Mouse (Mus musculus) MEL (cell line): ENCODE measurements at regions not wholly inside any gene's neighbourhood (a gene's known extent, or its start where the extent isn't known, plus 50 kb on each side); places are given as distances from the start of the nearest gene placed in this dataset.

Experiments used
- DNase-seq: peaks from one replicate; pipeline ENCODE4 v3.0.0; 2011; ENCODE audit warnings: low read depth, low spot score
- H3K27ac ChIP-seq: 2 replicates; pipeline ENCODE4 v1.5.1; 2012; ENCODE audit warnings: low read depth, mild to moderate bottlenecking, control low read depth, low read length, moderate library complexity; ENCODE audit not compliant: control insufficient read depth
- H3K27me3 ChIP-seq, 2 experiments: fragments of 150-350 bp in 1 of 2; sonication (generic) in 1 of 2; 2 replicates each; pipeline ENCODE4 v1.6.1; 2012; ENCODE audit warnings: low read length in 2 of 2, mild to moderate bottlenecking in 2 of 2, improper control_type of control experiment in 1 of 2, moderate library complexity in 1 of 2; ENCODE audit not compliant: insufficient read depth in 2 of 2, control insufficient read depth in 1 of 2
- H3K36me3 ChIP-seq, 2 experiments: 2 replicates each; pipeline ENCODE4 v1.6.1; 2012 to 2014; ENCODE audit warnings: low read length in 2 of 2, improper control_type of control experiment in 1 of 2, inconsistent platforms in 1 of 2, mild to moderate bottlenecking in 1 of 2; ENCODE audit not compliant: insufficient read depth in 2 of 2, control insufficient read depth in 1 of 2
- H3K4me1 ChIP-seq, 2 experiments: fragments of 150-350 bp in 1 of 2; sonication (generic) in 1 of 2; 2 replicates each; pipeline ENCODE4 v1.6.1; 2012; ENCODE audit warnings: low read length in 2 of 2, improper control_type of control experiment in 1 of 2, mild to moderate bottlenecking in 1 of 2; ENCODE audit not compliant: insufficient read depth in 2 of 2, control insufficient read depth in 1 of 2
- H3K4me3 ChIP-seq, 2 experiments: fragments of 150-350 bp in 1 of 2; sonication (generic) in 1 of 2; 2 replicates each; pipeline ENCODE4 v1.5.1; 2012; ENCODE audit warnings: low read depth in 2 of 2, low read length in 2 of 2, mild to moderate bottlenecking in 2 of 2, moderate library complexity in 2 of 2, control low read depth in 1 of 2, improper control_type of control experiment in 1 of 2; ENCODE audit not compliant: control insufficient read depth in 1 of 2, insufficient read depth in 1 of 2
- H3K79me2 ChIP-seq: 2 replicates; pipeline ENCODE4 v1.6.1; 2012; ENCODE audit warnings: mild to moderate bottlenecking, low read length, moderate library complexity; ENCODE audit not compliant: control insufficient read depth, poor library complexity, insufficient read depth
- H3K9ac ChIP-seq: 2 replicates; pipeline ENCODE4 v1.6.1; 2012; ENCODE audit warnings: low read depth, mild to moderate bottlenecking, control low read depth, low read length, moderate library complexity; ENCODE audit not compliant: control insufficient read depth, poor library complexity, severe bottlenecking
- H3K9me3 ChIP-seq: fragments of 150-350 bp; sonication (generic); replicated peaks from 2 replicates; pipeline ENCODE4 v1.6.1; 2012; ENCODE audit warnings: mild to moderate bottlenecking, low read length, improper control_type of control experiment, moderate library complexity; ENCODE audit not compliant: insufficient read depth
- BHLHE40 ChIP-seq: IDR thresholded peaks from 2 replicates; pipeline ENCODE4 v1.6.1; 2012; ENCODE audit warnings: low read depth, mild to moderate bottlenecking, inconsistent platforms, low read length, improper control_type of control experiment, borderline replicate concordance
- ELF1 ChIP-seq: IDR thresholded peaks from 2 replicates; pipeline ENCODE4 v1.6.1; 2014; ENCODE audit warnings: low read depth, mild to moderate bottlenecking, inconsistent platforms, low read length, improper control_type of control experiment, moderate library complexity
- GABPA ChIP-seq: IDR thresholded peaks from 2 replicates; pipeline ENCODE4 v1.6.1; 2012; ENCODE audit warnings: low read depth, mild to moderate bottlenecking, inconsistent platforms, low read length, improper control_type of control experiment, moderate library complexity
- HCFC1 ChIP-seq: IDR thresholded peaks from 2 replicates; pipeline ENCODE4 v1.6.1; 2012; ENCODE audit warnings: low read depth, mild to moderate bottlenecking, inconsistent platforms, low read length, improper control_type of control experiment, moderate library complexity
- KAT2A ChIP-seq: conservative IDR thresholded peaks from 2 replicates; pipeline ENCODE4 v1.6.1; 2012; ENCODE audit warnings: low read depth, low read length, improper control_type of control experiment, inconsistent platforms
- MAFK ChIP-seq: IDR thresholded peaks from 2 replicates; pipeline ENCODE4 v1.6.1; 2011; ENCODE audit warnings: low read depth, mild to moderate bottlenecking, low read length, improper control_type of control experiment, borderline replicate concordance
- MAZ ChIP-seq: IDR thresholded peaks from 2 replicates; pipeline ENCODE4 v1.6.1; 2012; ENCODE audit warnings: low read depth, mild to moderate bottlenecking, inconsistent platforms, low read length, improper control_type of control experiment
- MEF2A ChIP-seq: IDR thresholded peaks from 2 replicates; pipeline ENCODE4 v1.6.1; 2014; ENCODE audit warnings: low read depth, mild to moderate bottlenecking, inconsistent platforms, low read length, improper control_type of control experiment; ENCODE audit not compliant: poor library complexity, insufficient replicate concordance, severe bottlenecking; ENCODE audit errors: extremely low read depth
- NELFE ChIP-seq: IDR thresholded peaks from 2 replicates; pipeline ENCODE4 v1.6.1; 2011; ENCODE audit warnings: low read depth, low read length, improper control_type of control experiment
- POLR2A ChIP-seq, 2 experiments: IDR thresholded peaks; 2 replicates each; pipeline ENCODE4 v1.6.1; 2011 to 2012; ENCODE audit warnings: low read length in 2 of 2, mild to moderate bottlenecking in 2 of 2, control low read depth in 1 of 2, improper control_type of control experiment in 1 of 2, low read depth in 1 of 2, moderate library complexity in 1 of 2; ENCODE audit not compliant: control insufficient read depth in 1 of 2, insufficient read depth in 1 of 2, poor library complexity in 1 of 2
- RAD21 ChIP-seq: IDR thresholded peaks from 2 replicates; pipeline ENCODE4 v1.6.1; 2011; ENCODE audit warnings: mild to moderate bottlenecking, low read depth, low read length, improper control_type of control experiment
- SMC3 ChIP-seq: IDR thresholded peaks from 2 replicates; pipeline ENCODE4 v1.6.1; 2011; ENCODE audit warnings: low read depth, low read length, improper control_type of control experiment
- TBP ChIP-seq: IDR thresholded peaks from 2 replicates; pipeline ENCODE4 v1.8.0; 2011; ENCODE audit warnings: low read depth, low read length, improper control_type of control experiment
- TCF12 ChIP-seq: IDR thresholded peaks from 2 replicates; pipeline ENCODE4 v1.6.1; 2014; ENCODE audit warnings: low read depth, mild to moderate bottlenecking, inconsistent platforms, low read length, improper control_type of control experiment, moderate library complexity
- USF1 ChIP-seq: IDR thresholded peaks from 2 replicates; pipeline ENCODE4 v1.6.1; 2014; ENCODE audit warnings: low read depth, mild to moderate bottlenecking, inconsistent platforms, low read length, improper control_type of control experiment, moderate library complexity
- USF2 ChIP-seq, 2 experiments: IDR thresholded peaks; 2 replicates each; pipeline ENCODE4 v1.6.1; 2011 to 2012; ENCODE audit warnings: improper control_type of control experiment in 2 of 2, low read length in 2 of 2, borderline replicate concordance in 1 of 2, inconsistent platforms in 1 of 2, low read depth in 1 of 2, mild to moderate bottlenecking in 1 of 2; ENCODE audit not compliant: insufficient read depth in 1 of 2
- ZC3H11A ChIP-seq: IDR thresholded peaks from 2 replicates; pipeline ENCODE4 v1.6.1; 2012; ENCODE audit warnings: low read depth, mild to moderate bottlenecking, inconsistent platforms, low read length, improper control_type of control experiment

DNA sequence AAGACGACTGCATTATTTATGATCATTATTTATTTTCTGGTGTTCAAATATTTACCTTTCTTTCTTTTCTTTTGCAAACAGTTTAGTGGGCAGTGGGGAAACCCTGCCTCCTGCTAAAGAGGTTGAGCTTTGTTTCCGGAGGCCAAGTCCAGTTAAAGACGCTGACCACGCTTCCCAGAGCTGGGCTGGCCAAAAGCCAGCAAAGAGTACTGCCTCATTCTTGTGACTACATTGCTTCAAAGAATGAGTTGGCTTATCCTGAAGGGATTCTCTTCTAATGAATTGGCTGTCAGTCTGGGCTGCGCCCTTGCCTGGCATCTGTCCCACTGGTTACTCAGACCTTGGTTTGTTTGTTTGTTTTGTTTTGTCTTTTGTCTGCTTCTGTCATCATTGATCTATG, 207.2 kb downstream of the Cd83 start:
- Histone ChIP-seq H3K4me3 (no peak overlapping the region), H3K9me3 (no peaks in the 10 kb centered on the region), H3K36me3 (no peaks in the 10 kb centered on the region), H3K27me3 (no peaks in the 10 kb centered on the region), H3K79me2 (no peaks in the 10 kb centered on the region), H3K4me1 (no peaks in the 10 kb centered on the region), H3K9ac (no peak overlapping the region), H3K27ac (no peak overlapping the region)
- DNase-seq, result no peak
- TF ChIP-seq HCFC1 (no peak), KAT2A (no peak), RAD21 (no peak)

DNA sequence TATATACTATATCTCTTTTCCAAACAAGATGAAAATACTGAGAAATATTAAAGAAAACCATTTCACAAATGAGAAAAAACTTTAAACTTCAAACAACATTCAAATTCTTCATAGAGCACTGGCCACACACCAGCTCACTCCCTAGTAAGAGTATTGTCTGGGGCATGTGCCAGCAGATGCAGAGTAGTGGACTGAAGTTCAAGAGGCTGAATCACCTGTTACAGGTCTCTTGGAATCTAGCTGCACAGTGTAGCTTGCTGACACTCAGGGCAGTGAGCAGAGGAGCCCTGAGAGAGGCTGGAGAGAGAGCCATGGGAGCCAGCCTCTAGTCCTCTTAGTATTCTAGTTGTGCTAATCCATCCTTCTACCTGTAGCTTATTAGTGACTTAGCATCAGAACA, 208.4 kb downstream of the Cd83 start:
- Histone ChIP-seq H3K27ac (no peak overlapping the region), H3K4me1 (no peaks in the 10 kb centered on the region), H3K36me3 (no peaks in the 10 kb centered on the region), H3K27me3 (no peaks in the 10 kb centered on the region), H3K9ac (no peak overlapping the region), H3K9me3 (no peaks in the 10 kb centered on the region), H3K79me2 (no peaks in the 10 kb centered on the region), H3K4me3 (no peak overlapping the region)
- no peak for DNase-seq
- no peak for TF ChIP-seq POLR2A (IDR thresholded peaks at IDR 0.05; ENCODE audit: control insufficient read depth in 1 of 2, insufficient read depth in 1 of 2, low read depth in 1 of 2, low read length in 2 of 2, poor library complexity in 1 of 2)
- no peak for TF ChIP-seq TBP
- no peak for TF ChIP-seq MAZ
- TF ChIP-seq GABPA, result no peak
- no peak for TF ChIP-seq SMC3
- no peak for TF ChIP-seq NELFE

DNA sequence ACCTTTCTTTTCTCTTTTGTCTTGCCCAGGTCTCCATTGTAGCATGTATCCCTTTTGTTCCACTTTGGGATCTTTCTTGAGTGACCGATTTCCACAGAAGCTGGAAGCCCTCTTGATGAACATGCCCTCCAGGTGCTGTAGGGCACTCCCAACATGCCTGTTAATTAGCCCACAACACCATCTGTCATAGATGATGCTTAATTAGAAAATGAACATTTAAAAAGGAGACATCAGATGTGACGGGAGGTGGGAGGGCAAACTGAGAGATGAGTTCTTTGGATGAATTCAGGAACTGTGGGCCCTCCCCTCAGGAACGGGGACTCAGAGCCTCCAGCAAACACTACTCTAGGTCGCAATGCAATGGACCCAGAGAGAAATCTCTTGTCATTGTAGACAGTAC, 209.8 kb downstream of the Cd83 start:
- Histone ChIP-seq H3K9ac (no peak overlapping the region), H3K4me1 (no peaks in the 10 kb centered on the region), H3K27me3 (no peaks in the 10 kb centered on the region), H3K79me2 (no peaks in the 10 kb centered on the region), H3K9me3 (no peaks in the 10 kb centered on the region), H3K27ac (no peak overlapping the region), H3K36me3 (no peaks in the 10 kb centered on the region), H3K4me3 (no peak overlapping the region)
- no peak for TF ChIP-seq ZC3H11A
- no peak for TF ChIP-seq MEF2A
- TF ChIP-seq KAT2A, result no peak
- no peak for TF ChIP-seq TBP
- no peak for TF ChIP-seq USF2 (IDR thresholded peaks at IDR 0.05; ENCODE audit: borderline replicate concordance in 1 of 2, insufficient read depth in 1 of 2, low read depth in 1 of 2, low read length in 2 of 2)
- no peak for TF ChIP-seq MAFK
- TF ChIP-seq MAZ, result no peak
- TF ChIP-seq NELFE, result no peak
- no peak for TF ChIP-seq USF1
- no peak for TF ChIP-seq TCF12
- no peak for TF ChIP-seq RAD21
- no peak for TF ChIP-seq BHLHE40
- TF ChIP-seq ELF1, result no peak
- no peak for DNase-seq
